Mouse (Mus musculus) small intestine, adult 2 months (tissue): ENCODE results near the gene Glt8d1. TPM values are rescaled to one million over a fixed set of nuclear protein-coding genes. Genes with fewer than 3 reads are reported as not detected.
A peak's percentile ranks its signal among the peaks of the same experiment; 100 is the strongest.

Experiments
- H3K27ac ChIP-seq: fragments of 200-500 bp; 2 replicates; pipeline ENCODE4 v1.5.1; 2012; ENCODE audit warnings: low read depth, low read length, control low read depth, inconsistent platforms; ENCODE audit not compliant: insufficient read depth
- H3K27me3 ChIP-seq: fragments of 200-500 bp; 2 replicates; pipeline ENCODE4 v1.6.1; 2012; ENCODE audit warnings: mild to moderate bottlenecking, moderate library complexity, low read length, inconsistent platforms; ENCODE audit not compliant: control insufficient read depth, insufficient read depth
- H3K36me3 ChIP-seq: fragments of 200-500 bp; 2 replicates; pipeline ENCODE4 v1.6.1; 2012; ENCODE audit warnings: mild to moderate bottlenecking, low read length, control low read depth, inconsistent platforms; ENCODE audit not compliant: control insufficient read depth, insufficient read depth
- H3K4me1 ChIP-seq: fragments of 200-500 bp; 2 replicates; pipeline ENCODE4 v1.6.1; 2012; ENCODE audit warnings: low read length, inconsistent platforms, mixed read lengths; ENCODE audit not compliant: control insufficient read depth, insufficient read depth, insufficient read length
- H3K4me3 ChIP-seq: fragments of 200-500 bp; 2 replicates; pipeline ENCODE4 v1.5.1; 2012; ENCODE audit warnings: low read depth, mild to moderate bottlenecking, control low read depth, inconsistent platforms, low read length, moderate library complexity
- CTCF ChIP-seq: fragments of 200-500 bp; IDR thresholded peaks from 2 replicates; pipeline ENCODE4 v1.5.1; 2012; ENCODE audit warnings: low read depth, mild to moderate bottlenecking, control low read depth, inconsistent platforms, low read length, moderate library complexity, mixed read lengths; ENCODE audit not compliant: insufficient replicate concordance, insufficient read length; ENCODE audit errors: extremely low read depth
- POLR2A ChIP-seq: fragments of 200-500 bp; IDR thresholded peaks from 2 replicates; pipeline ENCODE4 v1.6.1; 2012; ENCODE audit warnings: low read depth, mild to moderate bottlenecking, control low read depth, inconsistent platforms, low read length, moderate library complexity
- WGBS: fragments of 180-500 bp; shearing (Covaris S2); methylation state at CpG from one replicate; pipeline ENCODE4 v1.1.7; 2018; 5-methylcytosine and 5-hydroxymethylcytosine counted together
- polyA plus RNA-seq: library from polyadenylated mRNA; depleted of rRNA; stranded (reverse); fragments of >200 nt; gene quantifications from 2 replicates; pipeline ENCODE4 v1.2.3, GENCODE M21; 2012; rRNA removed

Gene Glt8d1
- polyA plus RNA-seq, 1 experiment = 4.1 TPM

DNA sequence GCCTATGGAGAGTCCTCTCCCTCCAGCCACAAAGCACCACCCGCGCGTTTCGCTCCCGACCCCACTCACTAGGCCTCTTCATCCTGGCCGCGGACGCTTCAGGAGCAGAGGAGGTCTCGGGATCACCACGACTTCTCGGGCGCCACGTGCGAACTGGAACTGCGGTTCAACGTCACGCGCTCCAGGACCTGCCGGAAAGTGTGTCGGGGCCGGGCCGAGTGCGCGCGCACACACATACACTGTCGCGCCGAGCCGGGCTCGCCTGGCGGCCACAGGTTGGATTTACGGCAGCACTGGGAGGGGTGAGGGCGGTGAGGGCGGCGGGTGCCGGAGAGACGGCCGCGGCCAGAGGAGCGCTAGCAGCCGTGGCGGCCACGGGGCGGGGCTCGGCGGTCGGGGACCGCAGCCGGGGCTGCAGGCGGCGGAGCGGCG lies 17.7 kb downstream of the Glt8d1 start, which contains the start of the genes Pbrm1 and Gnl3:
Gene Pbrm1, plus strand, starts transcription at position 279 of the 432 bp plus-strand sequence.
Gene Gnl3, minus strand, starts transcription at position 293 of the 432 bp plus-strand sequence.
- Histone ChIP-seq H3K4me1 (0 out of 2 replicates have a peak, but pooled peaks cover 4% of the 10 kb centered on the region), H3K36me3 (peaks cover 29% of the 10 kb centered on the region), H3K4me3 (peak within 1 kb of the TSS; percentile 100), H3K27me3 (no peaks in the 10 kb centered on the region), H3K27ac (peak within 1 kb of the TSS; percentile 79)
- TF ChIP-seq POLR2A (peak; percentile 81), CTCF (no peak)
- under 1% methylated on average over 51 of the region's 53 CpGs for WGBS

DNA sequence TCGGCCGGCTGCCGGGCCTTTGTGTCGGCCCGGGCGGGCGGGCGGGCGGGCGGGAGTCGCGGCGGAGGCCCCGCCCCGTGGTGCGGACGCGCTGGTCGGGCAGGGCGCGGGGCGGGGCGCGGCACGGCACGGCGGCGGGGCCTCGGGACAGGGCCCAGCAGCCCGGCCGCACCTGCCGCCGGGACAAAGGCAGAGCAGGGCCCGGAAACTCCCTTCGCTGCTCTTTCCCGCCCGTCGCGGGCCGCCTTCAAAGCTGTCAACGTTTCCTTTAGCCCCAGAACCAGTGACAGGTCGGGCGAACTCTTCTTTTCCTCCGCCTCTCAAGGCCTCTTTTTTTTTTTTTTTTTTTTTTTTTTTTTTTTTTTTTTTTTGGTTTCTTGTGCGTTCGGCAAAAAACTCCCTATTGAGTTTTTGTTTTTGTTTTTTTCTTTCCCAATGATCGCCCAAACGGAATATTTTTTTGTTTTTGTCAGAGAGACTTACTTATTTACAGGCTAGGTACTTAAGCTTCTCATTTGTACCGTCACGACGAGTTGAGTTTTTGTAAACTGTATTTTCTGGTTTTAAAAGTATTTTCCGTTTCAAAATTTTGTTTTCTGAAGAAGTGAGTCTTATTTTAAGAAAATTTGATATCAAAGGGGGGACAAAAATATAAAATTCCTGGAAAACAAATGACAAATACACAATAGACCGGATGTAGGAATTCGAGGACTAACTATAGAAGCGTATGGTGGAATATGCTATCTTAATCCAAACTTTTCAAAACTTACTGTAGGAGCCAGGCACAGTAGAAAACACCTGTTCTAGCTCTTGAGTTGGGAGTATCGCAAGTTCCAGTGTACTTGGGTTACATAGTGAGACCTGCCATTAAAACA lies 18.4 kb downstream of the Glt8d1 start:
- TF ChIP-seq POLR2A (no peak), CTCF (no peak)
- Histone ChIP-seq H3K4me3 (peak overlapping the region; percentile 100), H3K27ac (peak overlapping the region; percentile 65), H3K4me1 (0 out of 2 replicates have a peak, but pooled peaks cover 4% of the 10 kb centered on the region), H3K36me3 (peaks cover 25% of the 10 kb centered on the region), H3K27me3 (no peaks in the 10 kb centered on the region)
- 3% methylated on average over 31 of the region's 56 CpGs for WGBS

DNA sequence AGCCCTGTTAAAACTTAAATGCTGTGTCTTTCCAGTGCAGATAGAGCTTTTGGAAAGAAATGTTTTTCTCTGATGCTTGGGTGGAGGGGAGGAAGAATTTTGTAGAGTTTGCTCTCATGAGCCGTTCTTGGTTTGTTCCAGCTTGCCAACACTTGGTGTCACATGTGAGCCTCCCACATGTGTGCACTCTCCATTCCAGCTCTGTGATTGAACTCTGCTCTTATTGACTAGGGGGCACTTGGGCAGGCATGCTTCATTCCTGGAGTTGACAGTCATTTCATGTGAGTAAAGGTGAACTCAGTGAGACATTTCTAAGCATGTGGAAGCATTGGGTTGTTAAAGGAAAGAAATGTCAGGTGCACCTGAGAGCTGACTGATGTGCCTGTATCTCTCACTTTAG lies 21.4 kb downstream of the Glt8d1 start:
- WGBS = 22% methylated on average over 1 of the region's 1 CpGs
- Histone ChIP-seq H3K27me3 (no peaks in the 10 kb centered on the region), H3K4me3 (no peak overlapping the region), H3K4me1 (0 out of 2 replicates have a peak, but pooled peaks cover 4% of the 10 kb centered on the region), H3K27ac (no peak overlapping the region), H3K36me3 (peaks cover 29% of the 10 kb centered on the region)
- TF ChIP-seq CTCF = no peak
- TF ChIP-seq POLR2A = no peak

DNA sequence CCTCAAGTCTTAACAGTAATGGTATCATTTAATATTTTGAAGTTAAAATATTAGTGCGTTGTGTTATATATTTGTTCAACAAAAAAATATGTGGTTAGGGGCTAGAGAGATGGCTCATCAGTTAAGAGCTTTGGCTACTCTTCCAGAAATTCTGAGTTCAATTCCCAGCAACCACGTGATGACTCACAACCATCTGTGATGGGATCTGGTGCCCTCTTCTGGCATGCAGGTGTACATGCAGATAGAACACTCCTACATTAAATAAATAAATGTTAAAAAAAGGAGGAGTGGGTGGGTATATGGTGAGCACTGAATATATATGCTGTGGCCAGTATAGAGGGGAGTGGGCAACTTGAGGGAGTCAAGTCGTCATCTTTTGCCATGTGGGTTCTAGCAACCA lies 24.6 kb downstream of the Glt8d1 start:
- Histone ChIP-seq H3K27me3 (no peaks in the 10 kb centered on the region), H3K4me3 (no peak overlapping the region), H3K4me1 (0 out of 2 replicates have a peak, but pooled peaks cover 2% of the 10 kb centered on the region), H3K36me3 (peaks cover 49% of the 10 kb centered on the region), H3K27ac (no peak overlapping the region)
- WGBS = 78% methylated on average over 3 of the region's 3 CpGs
- TF ChIP-seq POLR2A = no peak
- no peak for TF ChIP-seq CTCF

DNA sequence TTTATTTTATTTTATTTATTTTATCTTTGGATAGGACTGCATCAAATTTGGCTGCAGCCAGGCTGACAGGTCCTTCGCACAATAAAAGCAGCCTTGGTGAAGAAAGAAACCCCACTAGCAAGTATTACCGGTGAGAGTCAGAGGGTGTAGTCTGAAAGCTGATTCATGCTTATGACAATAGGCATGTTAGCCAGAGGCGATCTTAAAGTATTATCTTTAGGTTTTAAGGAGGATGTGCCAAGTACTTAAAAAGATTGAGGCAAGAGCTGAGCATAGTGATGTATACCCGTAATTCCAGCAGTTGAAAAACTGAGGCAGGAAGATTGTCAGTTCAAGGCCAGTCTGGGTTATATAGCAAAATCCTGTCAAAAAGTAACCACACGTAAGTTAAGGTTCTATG lies 44.1 kb downstream of the Glt8d1 start:
- Histone ChIP-seq H3K27me3 (no peaks in the 10 kb centered on the region), H3K4me1 (no peaks in the 10 kb centered on the region), H3K4me3 (no peak overlapping the region), H3K27ac (no peak overlapping the region), H3K36me3 (peaks cover 51% of the 10 kb centered on the region)
- WGBS = 96% methylated on average over 5 of the region's 5 CpGs
- TF ChIP-seq CTCF (no peak), POLR2A (no peak)

DNA sequence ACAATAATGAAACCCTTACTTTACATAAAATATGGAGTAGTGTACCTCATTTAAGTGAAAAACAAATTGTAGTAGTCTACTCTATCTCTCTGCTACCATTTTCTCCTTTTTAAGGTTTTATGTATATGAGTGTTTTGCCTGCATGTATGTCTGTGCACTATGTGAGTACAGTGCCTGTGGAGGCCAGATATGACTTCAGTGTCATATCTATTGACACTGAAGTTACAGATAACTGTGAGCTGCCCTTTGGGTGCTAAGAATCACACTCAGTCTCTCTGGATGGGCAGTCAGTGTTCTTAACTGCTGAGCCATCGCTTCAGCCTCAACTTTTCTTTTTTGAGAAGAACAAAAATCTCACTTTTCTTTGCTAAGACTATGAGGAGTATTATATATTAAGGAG lies 44.6 kb downstream of the Glt8d1 start:
- no peak overlapping the region for H3K4me3 ChIP-seq
- H3K36me3 ChIP-seq = peaks cover 55% of the 10 kb centered on the region
- H3K27ac ChIP-seq = no peak overlapping the region
- TF ChIP-seq CTCF (no peak), POLR2A (no peak)
- WGBS = 100% methylated on average over 1 of the region's 1 CpGs
- no peaks in the 10 kb centered on the region for H3K27me3 ChIP-seq
- H3K4me1 ChIP-seq = no peaks in the 10 kb centered on the region

Other genes with a start within 250 kb of the Glt8d1 start
- 7.1 and 11.2 TPM in 2 replicates for gene Tmem110, start 175.8 kb upstream of the Glt8d1 start, polyA plus RNA-seq
- 12.9 and 22.9 TPM in 2 replicates for gene Mustn1, start 122.2 kb upstream of the Glt8d1 start, polyA plus RNA-seq
- gene Itih4, start 114.9 kb upstream of the Glt8d1 start, polyA plus RNA-seq = 3.8 TPM in 1 of 2 replicates, not detected in the other
- 0.11 and 0.49 TPM in 2 replicates for gene Itih3, start 77.6 kb upstream of the Glt8d1 start, polyA plus RNA-seq
- not detected in 2 replicates for gene Itih1, start 58.1 kb upstream of the Glt8d1 start, polyA plus RNA-seq
- gene Nek4, start 50.0 kb upstream of the Glt8d1 start, polyA plus RNA-seq = 0.63 and 1.3 TPM in 2 replicates
- 39.4 and 64.5 TPM in 2 replicates for gene Spcs1, start 272 bp downstream of the Glt8d1 start, polyA plus RNA-seq
- 3.8 and 6.8 TPM in 2 replicates for gene Pbrm1, start 17.7 kb downstream of the Glt8d1 start, polyA plus RNA-seq
- 3.3 and 5.5 TPM in 2 replicates for gene Gnl3, start 17.8 kb downstream of the Glt8d1 start, polyA plus RNA-seq
- gene Smim4, start 127.6 kb downstream of the Glt8d1 start, polyA plus RNA-seq = 22.8 and 37.3 TPM in 2 replicates
- 9.0 and 13.0 TPM in 2 replicates for gene Nt5dc2, start 129.7 kb downstream of the Glt8d1 start, polyA plus RNA-seq
- 31.3 and 65.4 TPM in 2 replicates for gene Stab1, start 167.2 kb downstream of the Glt8d1 start, polyA plus RNA-seq
- 0.34 TPM in 1 of 2 replicates, not detected in the other for gene Tnnc1, start 206.9 kb downstream of the Glt8d1 start, polyA plus RNA-seq
- gene Nisch, start 215.5 kb downstream of the Glt8d1 start, polyA plus RNA-seq = 120 and 157 TPM in 2 replicates
- gene Sema3g, start 216.5 kb downstream of the Glt8d1 start, polyA plus RNA-seq = 1.5 and 2.1 TPM in 2 replicates
- 1.3 and 2.3 TPM in 2 replicates for gene Phf7, start 249.9 kb downstream of the Glt8d1 start, polyA plus RNA-seq